Mouse (Mus musculus) left cerebral cortex, adult 8-10 months (tissue): ENCODE results near the gene Sh3pxd2a. TPM values are rescaled to one million over a fixed set of nuclear protein-coding genes. Genes with fewer than 3 reads are reported as not detected.
A peak's percentile ranks its signal among the peaks of the same experiment; 100 is the strongest.

Experiments
- DNase-seq, 2 experiments: peaks; one replicate each; pipeline ENCODE4 v3.0.0; 2022; ENCODE audit warnings: low spot score in 2 of 2
- total RNA-seq, 4 experiments: library from RNA; stranded (reverse); gene quantifications; 2 replicates each; pipeline ENCODE4 v1.2.4; 2022

Sh3pxd2a gene
- total RNA-seq, 4 experiments from 2014 or later: 29.9 to 33.2 (median 31.8) TPM

- no peak for DNase-seq
Measured at GRCm38 (mm10) chr19:47242227-47242626, 222.0 kb downstream of the Sh3pxd2a start.

GRCm38 (mm10) chr19:47240957-47241356 is 223.2 kb downstream of the Sh3pxd2a start:
- no peak for DNase-seq

- DNase-seq: no peak
Measured at GRCm38 (mm10) chr19:47240076-47240475, 224.1 kb downstream of the Sh3pxd2a start.

GRCm38 (mm10) chr19:47233087-47233486 is 231.1 kb downstream of the Sh3pxd2a start:
- DNase-seq: no peak

- DNase-seq: no peak
Measured at GRCm38 (mm10) chr19:47232077-47232865, 231.9 kb downstream of the Sh3pxd2a start.

GRCm38 (mm10) chr19:47231389-47231788 is 232.8 kb downstream of the Sh3pxd2a start:
- no peak for DNase-seq

- no peak for DNase-seq
Measured at GRCm38 (mm10) chr19:47230682-47231081, 233.5 kb downstream of the Sh3pxd2a start.

- no peak for DNase-seq
Measured at GRCm38 (mm10) chr19:47230082-47230481, 234.1 kb downstream of the Sh3pxd2a start.

GRCm38 (mm10) chr19:47229461-47229860 is 234.7 kb downstream of the Sh3pxd2a start:
- DNase-seq: no peak

- peak in 1 of 2 experiments; percentile 74 for DNase-seq
Measured at GRCm38 (mm10) chr19:47228725-47229252, 235.4 kb downstream of the Sh3pxd2a start.

GRCm38 (mm10) chr19:47225791-47226190 is 238.4 kb downstream of the Sh3pxd2a start:
- DNase-seq: no peak

GRCm38 (mm10) chr19:47224743-47225142 is 239.5 kb downstream of the Sh3pxd2a start:
- no peak for DNase-seq

GRCm38 (mm10) chr19:47222841-47223557 is 241.2 kb downstream of the Sh3pxd2a start:
- no peak for DNase-seq

- DNase-seq: peak in 1 of 2 experiments; percentile 61
Measured at GRCm38 (mm10) chr19:47222154-47222840, 241.9 kb downstream of the Sh3pxd2a start.

- no peak for DNase-seq
Measured at GRCm38 (mm10) chr19:47221500-47222153, 242.6 kb downstream of the Sh3pxd2a start.

- DNase-seq: no peak
Measured at GRCm38 (mm10) chr19:47221006-47221405, 243.2 kb downstream of the Sh3pxd2a start.

- DNase-seq: no peak
Measured at GRCm38 (mm10) chr19:47220232-47220631, 244.0 kb downstream of the Sh3pxd2a start.

- DNase-seq: no peak
Measured at GRCm38 (mm10) chr19:47219622-47220021, 244.6 kb downstream of the Sh3pxd2a start.

- no peak for DNase-seq
Measured at GRCm38 (mm10) chr19:47216766-47217165, 247.4 kb downstream of the Sh3pxd2a start.

- no peak for DNase-seq
Measured at GRCm38 (mm10) chr19:47213470-47213869, 250.7 kb downstream of the Sh3pxd2a start.

- no peak for DNase-seq
Measured at GRCm38 (mm10) chr19:47212401-47212800, 251.8 kb downstream of the Sh3pxd2a start.
